Mouse (Mus musculus): ENCODE measurements at regions not wholly inside any gene's neighbourhood (a gene's known extent, or its start where the extent isn't known, plus 50 kb on each side); places are given as distances from the start of the nearest gene placed in this dataset.

GRCm38 (mm10) chr13:32496263-32496662, 157.7 kb upstream of the Gmds start:
- WGBS: 72% methylated on average over 2 of the region's 2 CpGs
- no peaks in the 10 kb centered on the region for H3K27me3 ChIP-seq (replicated peaks; ENCODE audit: insufficient read depth, low read length)
- no peak overlapping the region for H3K4me2 ChIP-seq (replicated peaks; ENCODE audit: low read depth, low read length)
- no peak overlapping the region for H3K9ac ChIP-seq (replicated peaks; ENCODE audit: low read depth)
- TF ChIP-seq CTCF (IDR thresholded peaks at IDR 0.05) (no peak), EP300 (IDR thresholded peaks at IDR 0.05) (no peak)
- DNase-seq (ENCODE audit: low spot score): no peak
- H3K4me1 ChIP-seq (ENCODE audit: insufficient read depth, low read depth, low read length): peaks cover 3% of the 10 kb centered on the region; the same call in 1 of the 2 replicates
- ATAC-seq: no peak
- no peaks in the 10 kb centered on the region for H3K36me3 ChIP-seq (ENCODE audit: insufficient read depth, low read length)
- no peak overlapping the region for H3K27ac ChIP-seq (ENCODE audit: low read length)
- H3K4me3 ChIP-seq (ENCODE audit: low read depth, low read length): no peak overlapping the region
- no peaks in the 10 kb centered on the region for H3K9me3 ChIP-seq (ENCODE audit: low read length)

DNA sequence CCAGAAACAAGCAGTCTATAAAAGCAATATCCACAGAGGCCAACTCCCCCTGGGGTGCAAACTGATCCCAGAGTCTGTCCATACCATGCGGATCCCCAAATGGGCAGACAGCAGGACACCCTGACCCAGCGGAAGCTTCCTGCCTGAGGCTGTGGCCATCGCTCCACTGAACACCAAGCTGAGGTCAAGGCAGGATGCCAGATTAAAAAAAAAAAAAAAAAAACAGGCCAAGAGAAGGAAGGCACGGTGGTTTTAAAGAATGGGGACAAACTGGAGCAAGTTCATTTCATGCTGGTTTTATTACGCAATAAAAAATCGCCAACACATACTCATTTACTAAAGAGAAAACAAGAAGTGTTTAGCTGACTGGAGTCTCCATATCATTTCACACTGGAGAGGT, 156.5 kb upstream of the Gmds start:
- DNase-seq (ENCODE audit: low spot score): peak; percentile 8
- H3K27ac ChIP-seq (ENCODE audit: low read length): no peak overlapping the region
- no peak for ATAC-seq
- no peak overlapping the region for H3K9ac ChIP-seq (replicated peaks; ENCODE audit: low read depth)
- WGBS: 46% methylated on average over 6 of the region's 6 CpGs
- TF ChIP-seq EP300 (IDR thresholded peaks at IDR 0.05): no peak
- TF ChIP-seq CTCF (IDR thresholded peaks at IDR 0.05): no peak
- H3K27me3 ChIP-seq (replicated peaks; ENCODE audit: insufficient read depth, low read length): no peaks in the 10 kb centered on the region
- peaks cover 3% of the 10 kb centered on the region; the same call in 1 of the 2 replicates for H3K4me1 ChIP-seq (ENCODE audit: insufficient read depth, low read depth, low read length)
- no peak overlapping the region for H3K4me3 ChIP-seq (ENCODE audit: low read depth, low read length)
- H3K36me3 ChIP-seq (ENCODE audit: insufficient read depth, low read length): no peaks in the 10 kb centered on the region
- no peaks in the 10 kb centered on the region for H3K9me3 ChIP-seq (ENCODE audit: low read length)
- no peak overlapping the region for H3K4me2 ChIP-seq (replicated peaks; ENCODE audit: low read depth, low read length)

GRCm38 (mm10) chr13:32493806-32494205, 155.3 kb upstream of the Gmds start:
- no peak overlapping the region for H3K4me3 ChIP-seq (ENCODE audit: low read depth, low read length)
- peak; percentile 21 for DNase-seq (ENCODE audit: low spot score)
- 0 out of 2 replicates have a peak, but pooled peaks have one; percentile 21 for ATAC-seq
- H3K4me2 ChIP-seq (replicated peaks; ENCODE audit: low read depth, low read length): 0 out of 2 replicates have a peak overlapping the region, but pooled peaks have one; percentile 4
- H3K36me3 ChIP-seq (ENCODE audit: insufficient read depth, low read length): no peaks in the 10 kb centered on the region
- H3K9ac ChIP-seq (replicated peaks; ENCODE audit: low read depth): no peak overlapping the region
- no peaks in the 10 kb centered on the region for H3K9me3 ChIP-seq (ENCODE audit: low read length)
- no peaks in the 10 kb centered on the region for H3K27me3 ChIP-seq (replicated peaks; ENCODE audit: insufficient read depth, low read length)
- H3K27ac ChIP-seq (ENCODE audit: low read length): no peak overlapping the region
- TF ChIP-seq EP300 (IDR thresholded peaks at IDR 0.05): no peak
- no peak for TF ChIP-seq CTCF (IDR thresholded peaks at IDR 0.05)
- 29% methylated on average over 7 of the region's 7 CpGs for WGBS
- H3K4me1 ChIP-seq (ENCODE audit: insufficient read depth, low read depth, low read length): peaks cover 3% of the 10 kb centered on the region; the same call in 1 of the 2 replicates

DNA sequence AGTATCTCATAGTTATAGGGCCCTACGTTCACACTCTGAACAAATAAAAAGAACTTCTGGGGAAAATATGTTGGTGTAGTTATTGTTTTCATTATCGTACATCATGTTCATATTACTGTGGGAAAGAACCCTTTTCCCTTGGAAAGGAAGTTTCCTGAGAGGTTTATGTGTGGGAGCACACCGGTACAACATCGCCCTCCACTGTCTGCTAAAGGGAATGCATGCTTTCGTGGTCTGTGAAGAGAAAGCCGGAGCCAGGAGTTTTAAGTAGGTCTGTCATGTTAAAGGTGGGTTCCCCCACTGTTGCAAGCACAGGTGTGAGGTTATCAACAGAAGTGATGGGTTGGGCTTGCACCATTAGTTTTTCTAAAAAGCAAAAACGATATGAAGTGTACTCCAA, 154.8 kb upstream of the Gmds start:
- no peak overlapping the region for H3K27ac ChIP-seq (ENCODE audit: low read length)
- ATAC-seq (no peak), DNase-seq (ENCODE audit: low spot score) (peak; percentile 76)
- H3K27me3 ChIP-seq (replicated peaks; ENCODE audit: insufficient read depth, low read length): no peaks in the 10 kb centered on the region
- H3K9ac ChIP-seq (replicated peaks; ENCODE audit: low read depth): no peak overlapping the region
- H3K9me3 ChIP-seq (ENCODE audit: low read length): no peaks in the 10 kb centered on the region
- H3K4me2 ChIP-seq (replicated peaks; ENCODE audit: low read depth, low read length): 0 out of 2 replicates have a peak overlapping the region, but pooled peaks have one; percentile 4
- 12% methylated on average over 7 of the region's 7 CpGs for WGBS
- peaks cover 3% of the 10 kb centered on the region; the same call in 1 of the 2 replicates for H3K4me1 ChIP-seq (ENCODE audit: insufficient read depth, low read depth, low read length)
- no peaks in the 10 kb centered on the region for H3K36me3 ChIP-seq (ENCODE audit: insufficient read depth, low read length)
- no peak overlapping the region for H3K4me3 ChIP-seq (ENCODE audit: low read depth, low read length)
- TF ChIP-seq CTCF (IDR thresholded peaks at IDR 0.05) (peak; percentile 85), EP300 (IDR thresholded peaks at IDR 0.05) (no peak)

DNA sequence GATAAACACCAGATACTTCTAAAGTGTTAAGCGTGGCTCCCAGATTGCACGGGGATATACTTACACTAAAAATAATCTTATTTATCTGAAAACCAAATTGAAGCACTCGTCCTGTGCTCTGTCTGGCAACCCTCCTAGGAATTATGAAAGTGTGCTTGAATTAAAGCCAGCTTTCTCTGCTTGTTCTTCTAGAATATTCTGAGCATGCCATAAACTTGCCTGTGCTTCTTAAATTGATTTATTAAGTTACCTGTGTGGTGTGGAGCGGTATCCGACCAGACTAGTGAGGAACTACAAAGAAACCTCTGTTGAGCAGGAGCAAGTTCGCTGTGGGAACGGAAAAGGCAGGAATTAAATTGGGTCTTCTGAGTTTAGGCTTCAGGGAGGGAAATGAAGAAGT, 154.0 kb upstream of the Gmds start:
- H3K4me3 ChIP-seq (ENCODE audit: low read depth, low read length): no peak overlapping the region
- peak; percentile 23 for DNase-seq (ENCODE audit: low spot score)
- H3K4me2 ChIP-seq (replicated peaks; ENCODE audit: low read depth, low read length): no peak overlapping the region; the same call in 1 of the 2 replicates
- no peak overlapping the region for H3K27ac ChIP-seq (ENCODE audit: low read length)
- WGBS: 48% methylated on average over 7 of the region's 7 CpGs
- H3K36me3 ChIP-seq (ENCODE audit: insufficient read depth, low read length): no peaks in the 10 kb centered on the region
- no peaks in the 10 kb centered on the region for H3K9me3 ChIP-seq (ENCODE audit: low read length)
- TF ChIP-seq CTCF (IDR thresholded peaks at IDR 0.05) (no peak), EP300 (IDR thresholded peaks at IDR 0.05) (no peak)
- peaks cover 3% of the 10 kb centered on the region; the same call in 1 of the 2 replicates for H3K4me1 ChIP-seq (ENCODE audit: insufficient read depth, low read depth, low read length)
- no peak overlapping the region for H3K9ac ChIP-seq (replicated peaks; ENCODE audit: low read depth)
- H3K27me3 ChIP-seq (replicated peaks; ENCODE audit: insufficient read depth, low read length): no peaks in the 10 kb centered on the region
- no peak for ATAC-seq

GRCm38 (mm10) chr13:32481444-32482058, 143.0 kb upstream of the Gmds start:
- no peak overlapping the region for H3K27ac ChIP-seq (ENCODE audit: low read length)
- TF ChIP-seq CTCF (IDR thresholded peaks at IDR 0.05): no peak
- no peak for TF ChIP-seq EP300 (IDR thresholded peaks at IDR 0.05)
- H3K9me3 ChIP-seq (ENCODE audit: low read length): no peaks in the 10 kb centered on the region
- H3K27me3 ChIP-seq (replicated peaks; ENCODE audit: insufficient read depth, low read length): no peaks in the 10 kb centered on the region
- no peaks in the 10 kb centered on the region for H3K4me1 ChIP-seq (ENCODE audit: insufficient read depth, low read depth, low read length)
- WGBS: 67% methylated on average over 8 of the region's 8 CpGs
- no peak for ATAC-seq
- no peak for DNase-seq (ENCODE audit: low spot score)
- H3K4me2 ChIP-seq (replicated peaks; ENCODE audit: low read depth, low read length): no peak overlapping the region
- H3K36me3 ChIP-seq (ENCODE audit: insufficient read depth, low read length): no peaks in the 10 kb centered on the region
- no peak overlapping the region for H3K4me3 ChIP-seq (ENCODE audit: low read depth, low read length)
- H3K9ac ChIP-seq (replicated peaks; ENCODE audit: low read depth): no peak overlapping the region
